Mouse (Mus musculus) common myeloid progenitor, adult 5-6 weeks (primary cell): ENCODE measurements at regions not wholly inside any gene's neighbourhood (a gene's known extent, or its start where the extent isn't known, plus 50 kb on each side); places are given as distances from the start of the nearest gene placed in this dataset.

Source experiments
- ATAC-seq: replicated peaks from 2 replicates; pipeline ENCODE4 v1.8.0; 2016; ENCODE audit warnings: low read depth, mild to moderate bottlenecking, moderate TSS enrichment, inconsistent platforms; ENCODE audit not compliant: poor library complexity, severe bottlenecking

DNA sequence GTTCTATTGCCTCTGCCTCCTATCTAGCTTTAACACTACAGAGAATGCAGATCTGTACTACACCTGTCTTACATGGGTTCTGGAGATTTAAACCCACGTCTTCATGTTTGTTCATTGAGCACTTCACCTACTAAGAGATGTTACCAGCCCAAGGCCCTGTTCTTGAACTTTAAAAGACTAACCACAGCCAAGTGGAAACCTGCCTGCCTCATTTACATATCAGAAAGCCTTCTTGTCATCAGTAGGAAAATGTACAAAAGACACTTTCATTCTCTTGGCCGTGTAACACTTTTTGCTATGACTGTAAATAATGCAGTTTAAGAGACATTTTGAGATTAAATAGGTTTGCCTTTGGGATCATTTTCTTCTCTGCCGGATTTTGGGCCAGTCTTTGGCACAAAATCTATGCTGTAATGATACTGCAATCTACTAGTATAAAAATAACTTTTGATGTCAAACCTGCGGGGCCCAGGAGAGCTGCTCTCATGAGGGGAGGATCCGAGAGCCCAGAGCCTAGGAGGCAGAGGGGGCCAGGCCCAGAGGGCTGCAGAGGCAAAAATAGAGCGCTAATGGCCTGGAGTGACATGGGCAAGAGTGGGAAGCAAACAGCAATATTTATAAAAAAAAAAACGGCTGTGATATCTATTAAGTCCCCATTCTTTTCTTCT, 318.4 kb upstream of the Myo3a start:
- ATAC-seq = no peak

DNA sequence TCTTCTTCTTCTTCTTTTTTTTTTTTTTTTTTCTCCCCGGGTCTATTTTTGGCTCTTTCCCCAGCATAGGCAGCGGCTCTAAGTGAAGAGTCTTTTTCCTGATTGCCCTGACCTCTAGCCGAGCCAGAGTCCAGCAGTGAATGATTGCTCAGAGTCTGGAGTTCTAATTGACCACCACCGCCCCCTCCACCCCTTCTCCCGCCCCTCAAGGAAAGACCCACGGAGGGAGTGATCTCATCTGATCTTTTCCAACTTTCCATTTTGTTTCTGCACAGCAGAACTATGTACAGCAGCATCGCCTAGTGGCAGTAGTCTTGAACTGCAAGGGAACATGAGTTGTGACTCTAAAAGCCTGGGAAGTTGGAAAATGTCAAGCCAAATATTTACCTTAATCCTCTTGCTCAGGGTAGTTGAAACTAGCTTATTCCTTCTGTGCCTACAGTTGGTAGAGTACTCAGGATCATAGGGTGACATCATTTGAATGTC, 317.8 kb upstream of the Myo3a start:
- peak; percentile 95 for ATAC-seq

- peak; percentile 45; the same call in 1 of the 2 replicates for ATAC-seq
These were observed 309.3 kb upstream of the Myo3a start for GRCm38 (mm10) chr2:21917804-21918690.

- no peak for ATAC-seq
These were observed 308.2 kb upstream of the Myo3a start for GRCm38 (mm10) chr2:21919091-21919490.

DNA sequence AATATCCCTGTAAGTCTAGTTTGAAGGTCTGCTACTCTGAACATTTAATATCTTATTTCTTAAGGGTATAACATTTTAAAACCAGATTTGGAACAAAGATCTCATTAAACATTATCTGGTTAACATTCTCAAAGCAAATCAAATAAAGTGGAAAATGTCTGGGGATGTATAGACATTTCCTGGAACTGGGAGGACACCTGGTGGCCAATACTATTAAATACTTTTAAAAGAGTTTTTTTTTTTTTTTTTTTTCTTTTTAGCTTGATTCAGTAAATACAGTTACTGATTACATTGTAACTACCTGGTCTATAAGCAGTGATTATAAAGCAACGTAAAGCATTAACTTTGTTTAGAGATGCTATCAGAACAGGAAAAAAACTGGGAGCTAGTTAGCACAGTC, 299.6 kb upstream of the Myo3a start:
- ATAC-seq = peak; percentile 39; the same call in 1 of the 2 replicates

DNA sequence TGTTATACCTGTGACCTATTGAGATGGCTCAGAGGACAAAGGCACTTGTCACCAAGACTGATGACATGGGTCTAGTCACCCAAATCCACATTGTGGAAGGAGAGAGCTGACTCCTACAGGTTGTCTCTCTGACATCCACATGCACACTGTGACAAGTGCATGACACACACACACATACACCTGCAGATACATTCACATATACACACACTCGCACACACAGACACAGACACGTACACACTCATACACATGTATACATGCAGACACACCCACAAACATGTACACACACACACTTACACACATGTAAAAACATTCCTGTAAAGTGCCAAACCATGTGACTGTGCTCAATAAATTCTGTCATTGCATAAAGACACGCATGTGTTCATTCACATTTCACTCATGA, 287.3 kb upstream of the Myo3a start:
- no peak for ATAC-seq

DNA sequence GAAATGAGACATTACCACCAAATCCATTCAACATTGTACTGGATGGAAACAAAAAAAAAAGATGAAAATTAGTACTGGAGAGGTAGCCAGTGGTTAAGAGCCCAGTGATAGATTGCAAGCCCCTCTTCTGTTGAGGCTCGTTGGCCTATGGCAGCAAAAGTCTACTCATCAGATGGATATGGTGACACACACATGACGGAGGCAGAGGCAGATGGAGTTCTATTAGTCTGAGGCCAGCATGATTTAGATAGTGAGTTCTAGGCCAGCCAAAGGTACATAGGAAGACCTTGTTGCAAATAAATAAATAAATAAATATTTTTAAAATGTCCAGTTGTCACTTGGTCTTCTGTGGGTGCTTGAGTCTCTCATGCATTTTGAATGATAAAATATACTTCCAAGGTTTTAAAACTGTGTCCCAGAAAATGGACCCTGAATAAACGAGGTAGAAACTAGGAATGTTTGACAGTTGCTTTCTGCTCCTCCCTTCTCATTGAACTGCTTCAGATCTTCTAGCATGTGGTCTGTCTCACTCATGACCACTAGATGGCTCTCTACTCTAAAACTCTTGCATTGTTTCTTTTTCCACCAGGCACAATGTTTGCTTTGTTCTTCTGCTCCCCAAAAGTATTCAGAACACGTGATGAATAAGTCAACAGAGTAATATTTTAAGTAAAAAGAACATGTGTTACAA, 286.4 kb upstream of the Myo3a start:
- ATAC-seq = peak; percentile 80

DNA sequence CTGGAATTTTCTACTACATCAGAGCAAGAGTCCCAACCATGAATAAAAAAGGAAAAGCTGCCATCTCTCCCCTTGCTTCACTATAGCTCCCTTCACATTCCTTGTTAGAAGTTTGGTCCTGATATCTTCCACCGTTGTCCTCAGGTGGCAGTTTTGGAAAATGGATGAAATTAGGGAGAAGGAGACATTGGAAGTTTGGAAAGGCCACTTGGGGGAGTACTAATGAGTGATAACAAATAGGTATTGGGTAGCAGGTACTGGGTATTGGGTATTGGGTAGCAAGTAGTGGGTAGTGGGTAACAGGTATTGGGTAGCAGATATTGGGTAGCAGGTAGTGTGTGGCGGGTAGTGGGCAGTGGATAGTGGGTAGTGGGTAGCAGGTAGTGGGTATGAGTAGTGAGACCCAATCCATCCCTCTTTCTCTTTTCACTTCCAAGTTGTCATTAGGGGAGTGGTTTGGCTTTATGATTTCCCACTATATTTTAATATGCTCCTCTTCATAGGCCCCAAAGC, 285.8 kb upstream of the Myo3a start:
- no peak for ATAC-seq

DNA sequence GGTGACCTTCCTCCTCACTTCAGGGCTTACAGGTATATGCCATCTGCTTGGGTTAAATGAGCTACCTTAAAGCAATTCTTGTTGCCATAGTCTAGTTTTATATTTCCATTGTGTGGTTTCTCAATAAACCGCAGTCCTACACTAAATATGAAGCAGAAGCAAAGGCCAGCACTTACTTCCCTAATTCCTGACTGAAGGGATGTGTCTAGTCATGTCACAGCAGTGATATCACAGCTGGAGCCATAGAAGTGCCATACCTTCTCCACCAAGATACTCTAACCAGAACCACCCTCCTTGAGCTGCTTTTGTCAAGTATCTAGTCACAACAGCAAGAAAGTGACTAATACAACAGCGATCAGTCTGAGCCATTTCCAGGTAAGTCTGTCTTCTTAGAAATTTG, 283.6 kb upstream of the Myo3a start:
- peak; percentile 93 for ATAC-seq

DNA sequence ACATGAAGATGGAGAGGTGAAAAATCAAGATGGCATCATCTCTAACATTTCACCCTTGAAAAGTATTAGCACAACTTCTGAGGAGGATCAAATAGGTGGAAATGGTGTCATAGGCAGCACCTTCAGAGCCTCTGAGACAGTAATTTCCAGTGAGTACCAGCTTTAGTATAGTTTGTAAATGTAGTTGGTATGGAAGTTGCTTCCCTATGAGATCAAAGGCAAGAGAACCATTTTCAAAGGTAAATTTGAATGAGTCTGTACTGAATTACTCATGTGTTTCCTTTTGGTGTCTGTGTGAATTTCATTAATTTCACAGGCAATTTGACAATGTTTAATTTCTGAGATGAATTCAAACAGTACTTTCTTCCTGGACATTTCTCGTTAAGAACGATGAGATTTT, 280.8 kb upstream of the Myo3a start:
- no peak for ATAC-seq

- ATAC-seq = no peak
These were observed 276.0 kb upstream of the Myo3a start for GRCm38 (mm10) chr2:21951279-21951678.

DNA sequence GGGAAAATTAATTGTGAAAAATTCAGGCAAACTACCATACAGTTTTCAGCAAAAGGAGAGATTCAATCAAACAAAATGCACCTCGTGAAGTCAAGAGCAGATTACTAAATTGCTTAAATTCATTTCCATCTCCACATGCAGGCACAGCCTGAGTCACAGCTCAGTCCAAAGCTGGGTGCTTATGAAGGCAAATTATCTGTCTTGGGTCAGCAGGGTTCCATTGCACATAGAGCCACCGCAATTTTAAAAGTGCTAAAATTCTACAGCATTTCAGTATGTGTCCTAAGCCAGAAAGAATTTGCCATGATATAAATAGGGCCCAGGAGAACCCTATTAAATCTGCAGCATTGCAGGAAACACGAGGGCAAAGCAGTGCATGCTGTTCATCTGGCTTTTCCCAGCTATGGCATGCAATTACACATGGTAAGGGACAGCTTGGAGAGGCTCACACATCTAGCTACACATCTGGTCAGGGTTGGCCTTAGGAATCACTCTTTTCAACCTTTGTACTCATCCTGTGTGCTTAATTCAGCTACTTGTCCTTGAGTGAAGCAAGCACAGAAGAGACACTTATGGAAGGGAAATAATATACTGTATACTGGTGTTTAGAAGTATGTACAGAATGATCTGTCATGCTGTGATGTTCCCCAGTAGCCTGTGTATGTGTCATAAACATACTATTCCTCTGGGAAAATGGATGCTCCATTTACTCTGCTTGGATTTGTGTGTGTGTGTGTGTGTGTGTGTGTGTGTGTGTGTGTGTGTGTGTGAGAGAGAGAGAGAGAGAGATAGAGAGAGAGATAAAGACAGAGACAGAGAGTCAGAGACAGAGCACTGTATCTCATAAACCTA, 271.0 kb upstream of the Myo3a start:
- no peak for ATAC-seq

GRCm38 (mm10) chr2:21958365-21958764, 268.9 kb upstream of the Myo3a start:
- ATAC-seq = peak; percentile 99

GRCm38 (mm10) chr2:21958802-21959201, 268.5 kb upstream of the Myo3a start:
- no peak for ATAC-seq

- ATAC-seq = no peak; the same call in 1 of the 2 replicates
These were observed 263.8 kb upstream of the Myo3a start for GRCm38 (mm10) chr2:21963343-21964026.

- peak; percentile 94 for ATAC-seq
These were observed 263.2 kb upstream of the Myo3a start for GRCm38 (mm10) chr2:21964027-21964605.

DNA sequence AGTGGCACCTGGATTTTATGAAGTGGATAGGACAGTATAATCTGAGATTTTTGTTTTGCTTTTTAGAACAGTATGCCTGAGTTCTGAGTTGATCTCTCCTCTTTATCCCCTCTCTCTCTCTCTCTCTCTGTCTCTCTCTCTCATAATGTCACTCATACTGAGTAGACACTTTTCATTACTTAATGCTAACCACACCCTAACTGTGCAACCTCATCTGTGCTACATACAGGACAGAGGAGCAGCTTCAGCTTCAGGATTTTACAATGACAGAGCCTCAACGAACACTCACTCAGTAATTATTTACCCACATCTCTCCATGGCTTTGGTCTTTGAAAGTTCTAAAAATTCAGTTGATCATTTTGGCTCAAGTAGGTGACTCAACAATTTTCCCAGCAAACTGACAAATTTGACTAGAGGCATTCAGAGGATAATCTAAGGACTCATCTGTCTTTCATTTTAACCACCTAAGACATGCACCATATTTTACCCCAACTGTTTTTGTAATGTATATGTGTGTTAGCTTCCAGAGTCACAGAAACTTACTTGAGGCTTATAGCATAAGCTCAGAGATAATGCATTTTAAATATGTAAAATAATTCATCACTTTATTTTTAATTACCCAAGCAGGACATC, 256.4 kb upstream of the Myo3a start:
- ATAC-seq = peak; percentile 42; the same call in 1 of the 2 replicates

DNA sequence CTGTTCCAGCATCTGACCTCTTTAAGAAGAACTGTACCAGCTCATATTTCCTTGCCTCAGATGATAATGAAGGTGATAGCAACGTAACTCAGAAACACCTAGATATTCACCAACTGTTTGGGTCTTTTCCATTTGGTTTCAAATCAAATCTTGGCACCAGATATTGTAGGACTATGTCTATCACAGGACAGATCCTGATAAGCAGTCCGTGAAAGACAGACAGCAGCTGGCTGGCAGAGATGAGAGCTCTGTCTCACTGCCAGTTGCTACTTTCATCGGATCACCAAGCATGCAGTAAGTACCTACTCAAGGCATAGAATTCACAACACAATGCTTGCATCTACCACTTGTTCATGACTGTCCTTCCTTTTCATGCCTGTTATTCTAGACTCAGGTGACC, 252.7 kb upstream of the Myo3a start:
- ATAC-seq = peak; percentile 34; the same call in 1 of the 2 replicates
